Mouse (Mus musculus) liver, postnatal 0 days (tissue): Measurements from ENCODE around the gene Olfr1223.

Source experiments
- CTCF ChIP-seq: sonication (generic); IDR thresholded peaks from 2 replicates; pipeline ENCODE4 v1.5.1; 2016; ENCODE audit warnings: antibody characterized with exemption, low read depth
- EP300 ChIP-seq: IDR thresholded peaks from 2 replicates; pipeline ENCODE4 v1.6.1; 2016; ENCODE audit warnings: antibody characterized with exemption, low read depth, mild to moderate bottlenecking

DNA sequence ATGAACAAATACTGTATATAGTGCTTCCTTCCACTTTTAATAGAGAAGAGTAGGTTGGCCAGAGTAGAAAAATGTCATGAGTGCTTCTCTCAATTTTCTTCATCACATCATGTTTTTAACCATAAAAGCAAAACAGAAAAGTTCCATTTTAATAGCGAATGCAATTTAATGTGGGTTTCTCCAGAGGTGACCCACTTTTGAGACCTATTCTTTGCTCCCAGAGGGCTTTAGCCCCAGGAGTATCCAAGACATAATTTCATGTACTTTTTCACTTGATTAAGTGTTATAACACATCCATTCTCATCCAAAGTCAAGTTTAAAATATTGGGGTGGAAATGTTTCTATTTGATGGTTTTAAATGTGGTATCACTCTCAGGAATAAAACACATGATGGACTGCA is 23.2 kb upstream of the Olfr1223 start, which contains the start of gene Olfr1225:
- TF ChIP-seq CTCF (no peak), EP300 (no peak)
